Mouse (Mus musculus) kidney, adult 2 months (tissue): ENCODE measurements around the gene Actr3.

ENCODE experiments used
- CTCF ChIP-seq: fragments of 200-500 bp; conservative IDR thresholded peaks from 2 replicates; pipeline ENCODE4 v1.5.1; 2011; ENCODE audit warnings: low read depth, mild to moderate bottlenecking, control low read depth, low read length, moderate library complexity, mixed read lengths; ENCODE audit not compliant: insufficient read depth, insufficient read length
- POLR2A ChIP-seq: fragments of 200-500 bp; IDR thresholded peaks from one replicate; pipeline ENCODE4 v1.6.1; 2011; ENCODE audit warnings: low read depth, low read length, control low read depth

DNA sequence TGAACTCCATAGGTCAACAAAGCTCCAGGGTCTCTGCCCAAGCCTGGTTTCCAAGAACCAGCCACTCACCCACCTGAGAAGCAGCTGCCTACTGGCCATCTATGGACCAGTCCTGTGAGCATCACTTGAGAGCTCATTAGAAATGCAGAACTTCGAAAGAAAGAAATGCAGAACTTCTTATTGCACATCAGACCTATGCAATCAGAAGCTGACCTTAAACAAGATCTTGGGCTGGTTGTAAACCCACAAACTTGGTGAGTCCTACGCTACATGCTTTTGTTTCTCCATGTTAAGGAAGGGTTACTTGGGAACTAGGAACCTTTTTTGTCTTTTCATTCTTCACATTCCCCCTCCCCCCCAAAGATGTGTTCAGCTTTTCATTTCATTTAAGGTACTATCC is 92.4 kb downstream of the Actr3 start:
- no peak for TF ChIP-seq POLR2A
- no peak for TF ChIP-seq CTCF
